Mouse (Mus musculus) stomach, embryonic 15.5 days (tissue): ENCODE results near the gene Flnb. TPM values are rescaled to one million over a fixed set of nuclear protein-coding genes. Genes with fewer than 3 reads are reported as not detected.
A peak's percentile ranks its signal among the peaks of the same experiment; 100 is the strongest.

Experiments used
- ATAC-seq: fragments of 200-750 bp; cut with Nextera tagmentation; 2 replicates; pipeline ENCODE4 v1.8.0; 2017; ENCODE audit warnings: low read depth, moderate number of reproducible peaks, moderate TSS enrichment; ENCODE audit not compliant: insufficient read depth, low FRiP score
- H3K27ac ChIP-seq: fragments of 300-500 bp; sonication (generic); 2 replicates; pipeline ENCODE4 v1.5.1; 2015; ENCODE audit warnings: mild to moderate bottlenecking, inconsistent platforms
- H3K27me3 ChIP-seq: fragments of 300-500 bp; sonication (generic); replicated peaks from 2 replicates; pipeline ENCODE4 v1.6.1; 2015; ENCODE audit warnings: inconsistent platforms
- H3K36me3 ChIP-seq: fragments of 300-500 bp; sonication (generic); 2 replicates; pipeline ENCODE4 v1.6.1; 2015; ENCODE audit warnings: inconsistent platforms
- H3K4me1 ChIP-seq: fragments of 300-500 bp; sonication (generic); 2 replicates; pipeline ENCODE4 v1.6.1; 2015; ENCODE audit warnings: inconsistent platforms
- H3K4me2 ChIP-seq: fragments of 300-500 bp; sonication (generic); 2 replicates; pipeline ENCODE4 v1.6.1; 2015; ENCODE audit warnings: mild to moderate bottlenecking, inconsistent platforms
- H3K4me3 ChIP-seq: fragments of 300-500 bp; sonication (generic); replicated peaks from 2 replicates; pipeline ENCODE4 v1.5.1; 2015; ENCODE audit warnings: inconsistent platforms
- H3K9ac ChIP-seq: fragments of 300-500 bp; sonication (generic); 2 replicates; pipeline ENCODE4 v1.6.1; 2015; ENCODE audit warnings: inconsistent platforms
- H3K9me3 ChIP-seq: fragments of 300-500 bp; sonication (generic); 2 replicates; pipeline ENCODE4 v1.6.1; 2016; ENCODE audit warnings: inconsistent platforms
- WGBS: fragments of 180-500 bp; shearing (Covaris S2); methylation state at CpG from one replicate; pipeline ENCODE4 v1.1.7; 2015; 5-methylcytosine and 5-hydroxymethylcytosine counted together
- polyA plus RNA-seq: library from polyadenylated mRNA; unstranded; fragments of >200 nt; fragmentation: Nextera tagmentation; extraction: Ambion mirVana; gene quantifications from 2 replicates; pipeline ENCODE4 v1.2.1, GENCODE M21; 2015

The Flnb gene
- polyA plus RNA-seq, 1 experiment from 2014 or later = 17.4 TPM

DNA sequence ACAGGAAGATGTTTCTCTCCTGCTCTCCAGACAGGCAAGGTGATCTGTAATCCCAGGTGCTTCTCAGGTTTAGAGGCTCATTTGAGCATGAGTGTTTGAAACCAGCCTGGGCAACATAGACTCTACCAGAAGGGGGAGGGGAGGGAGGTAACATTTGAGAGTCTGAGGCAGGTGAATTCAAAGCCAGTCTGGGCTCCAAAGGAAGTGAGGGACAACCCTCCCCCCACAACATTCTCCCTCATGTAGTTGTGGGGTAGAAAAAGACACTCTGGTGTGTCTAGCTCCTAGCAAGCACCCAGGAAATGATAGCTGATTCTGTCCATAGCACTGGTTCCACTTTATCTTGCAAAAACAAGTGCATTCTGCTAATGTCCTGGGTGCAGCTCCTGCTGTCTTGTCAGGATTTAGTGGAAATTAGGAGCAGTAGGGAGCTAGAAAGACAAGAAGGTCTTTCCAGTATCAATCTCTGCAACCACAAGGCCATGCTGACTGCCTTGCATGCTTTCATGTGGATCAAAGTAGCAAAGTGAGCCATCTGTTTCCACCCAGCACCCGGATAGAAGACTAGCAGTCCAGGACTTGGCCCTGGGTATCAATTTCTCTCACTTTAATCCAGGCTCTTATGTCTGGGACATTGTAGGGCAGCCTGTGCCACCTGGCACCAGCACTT lies 14.1 kb downstream of the Flnb start:
- WGBS = 58% methylated on average over 1 of the region's 1 CpGs

DNA sequence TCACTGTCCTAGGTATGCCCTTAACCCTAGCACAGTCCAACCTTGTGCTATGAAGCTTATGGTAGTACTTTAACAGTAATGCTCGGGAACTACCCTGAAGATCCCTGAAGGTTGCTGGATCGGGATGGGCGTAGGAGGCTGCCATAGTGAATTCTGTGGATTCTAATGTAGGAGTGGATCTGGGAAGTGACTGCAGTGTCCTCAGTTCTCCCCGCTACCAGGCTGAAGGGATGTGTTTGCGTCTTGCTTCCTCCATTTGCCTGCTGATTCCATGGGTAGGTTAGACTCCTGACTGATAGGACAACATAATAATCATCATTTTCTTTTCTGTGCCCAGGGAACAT lies 14.7 kb downstream of the Flnb start:
- WGBS = 95% methylated on average over 5 of the region's 5 CpGs
- no peak overlapping the region for H3K4me3 ChIP-seq

More for the DNA sequence above, 14.1 kb downstream of the Flnb start:
- H3K27ac ChIP-seq = no peak overlapping the region
- H3K4me1 ChIP-seq = 0 out of 2 replicates have a peak, but pooled peaks cover 5% of the 10 kb centered on the region
- no peak overlapping the region for H3K4me2 ChIP-seq
- no peaks in the 10 kb centered on the region for H3K36me3 ChIP-seq
- no peaks in the 10 kb centered on the region for H3K27me3 ChIP-seq
- no peak for ATAC-seq
- no peak overlapping the region for H3K9ac ChIP-seq
- no peaks in the 10 kb centered on the region for H3K9me3 ChIP-seq
- no peak overlapping the region for H3K4me3 ChIP-seq

DNA sequence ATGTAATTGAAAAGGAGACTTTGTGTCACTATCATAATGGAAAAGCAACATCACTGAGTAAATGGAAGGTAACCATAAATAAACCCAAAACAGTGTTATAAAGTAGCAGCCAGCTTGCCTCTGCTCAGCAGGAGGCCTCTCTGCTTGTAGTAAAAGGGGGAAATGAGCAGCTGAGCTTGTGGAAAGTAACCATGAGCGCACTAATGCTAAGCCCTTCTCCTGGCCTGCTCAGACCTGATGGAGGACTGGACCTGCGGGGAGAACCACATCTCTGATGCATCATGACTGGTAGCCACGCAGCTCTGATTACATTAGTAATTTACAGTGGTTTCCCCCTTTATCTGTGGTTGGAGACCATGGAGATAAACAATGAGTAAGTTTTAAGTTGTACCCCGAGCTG lies 15.7 kb downstream of the Flnb start:
- Histone ChIP-seq H3K9me3 (no peaks in the 10 kb centered on the region), H3K4me1 (no peaks in the 10 kb centered on the region), H3K9ac (no peak overlapping the region), H3K4me3 (no peak overlapping the region), H3K27me3 (no peaks in the 10 kb centered on the region), H3K27ac (no peak overlapping the region), H3K4me2 (no peak overlapping the region), H3K36me3 (no peaks in the 10 kb centered on the region)
- WGBS = 69% methylated on average over 4 of the region's 4 CpGs
- no peak for ATAC-seq

More for the DNA sequence above, 14.7 kb downstream of the Flnb start:
- no peak overlapping the region for H3K9ac ChIP-seq
- no peaks in the 10 kb centered on the region for H3K9me3 ChIP-seq
- 0 out of 2 replicates have a peak, but pooled peaks cover 1% of the 10 kb centered on the region for H3K4me1 ChIP-seq
- H3K36me3 ChIP-seq = no peaks in the 10 kb centered on the region
- no peak for ATAC-seq
- H3K4me2 ChIP-seq = no peak overlapping the region
- H3K27ac ChIP-seq = no peak overlapping the region
- H3K27me3 ChIP-seq = no peaks in the 10 kb centered on the region

DNA sequence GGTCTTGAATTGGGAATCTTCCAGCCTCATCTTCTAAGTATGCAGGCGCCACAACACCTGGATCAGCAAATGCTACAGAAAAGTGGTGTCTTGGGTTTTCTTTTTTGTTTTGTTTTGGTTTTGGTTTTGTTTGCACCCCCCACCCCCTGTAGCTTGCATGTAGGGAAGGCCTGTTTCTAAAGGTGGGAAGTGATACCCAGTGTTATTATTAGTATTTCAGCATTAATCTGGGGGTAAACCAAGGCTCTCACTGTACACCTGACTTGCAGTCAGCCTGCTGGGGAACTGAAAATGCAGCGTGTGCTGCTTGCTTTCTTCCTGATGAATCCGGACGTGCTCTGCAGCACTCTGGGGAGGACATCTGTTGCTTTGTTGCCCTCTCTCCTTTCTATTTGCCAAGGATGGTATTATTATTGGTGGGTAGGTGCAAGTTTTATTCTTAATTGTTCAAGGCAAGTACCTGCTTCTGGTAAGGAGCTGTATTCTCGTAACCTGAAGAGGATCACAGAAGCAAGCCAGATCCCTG lies 20.9 kb downstream of the Flnb start:
- no peak for ATAC-seq
- Histone ChIP-seq H3K36me3 (no peaks in the 10 kb centered on the region), H3K27me3 (no peaks in the 10 kb centered on the region), H3K4me3 (no peak overlapping the region), H3K9me3 (no peaks in the 10 kb centered on the region), H3K4me1 (peaks cover 7% of the 10 kb centered on the region; the same call in 1 of the 2 replicates), H3K4me2 (no peak overlapping the region), H3K27ac (no peak overlapping the region), H3K9ac (no peak overlapping the region)
- WGBS = 70% methylated on average over 5 of the region's 5 CpGs

DNA sequence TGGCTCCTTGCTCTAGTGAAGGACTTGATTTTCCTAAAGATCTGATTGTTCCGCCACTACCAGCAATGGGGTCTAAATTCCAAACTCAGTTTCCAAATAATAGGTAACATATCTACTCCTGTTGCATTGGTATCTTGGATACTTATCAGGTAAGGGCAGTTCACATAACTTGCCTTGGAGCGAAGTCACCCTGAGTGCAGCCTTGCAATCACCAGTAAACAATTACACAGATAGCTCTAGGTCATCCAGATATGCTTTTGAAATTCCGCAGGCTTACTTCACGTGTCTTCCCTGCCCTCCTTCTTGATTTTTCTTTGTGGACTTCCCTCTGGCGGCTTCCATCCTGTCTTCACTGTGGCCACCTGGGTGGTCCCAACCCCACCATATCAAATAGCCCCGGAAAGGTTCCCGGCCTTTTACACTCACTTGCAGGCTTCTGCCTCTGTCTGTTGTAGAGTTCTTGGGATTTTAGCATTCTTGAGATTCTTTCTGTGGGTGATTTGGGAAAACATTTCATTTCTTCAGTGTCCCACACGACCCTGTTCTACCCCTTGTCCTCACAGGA lies 22.3 kb downstream of the Flnb start:
- no peak for ATAC-seq
- H3K4me1 ChIP-seq = peaks cover 7% of the 10 kb centered on the region; the same call in 1 of the 2 replicates
- 40% methylated on average over 8 of the region's 8 CpGs for WGBS
- H3K4me3 ChIP-seq = no peak overlapping the region
- no peaks in the 10 kb centered on the region for H3K36me3 ChIP-seq
- no peaks in the 10 kb centered on the region for H3K9me3 ChIP-seq
- H3K9ac ChIP-seq = no peak overlapping the region
- H3K27me3 ChIP-seq = no peaks in the 10 kb centered on the region
- H3K27ac ChIP-seq = no peak overlapping the region
- H3K4me2 ChIP-seq = no peak overlapping the region

DNA sequence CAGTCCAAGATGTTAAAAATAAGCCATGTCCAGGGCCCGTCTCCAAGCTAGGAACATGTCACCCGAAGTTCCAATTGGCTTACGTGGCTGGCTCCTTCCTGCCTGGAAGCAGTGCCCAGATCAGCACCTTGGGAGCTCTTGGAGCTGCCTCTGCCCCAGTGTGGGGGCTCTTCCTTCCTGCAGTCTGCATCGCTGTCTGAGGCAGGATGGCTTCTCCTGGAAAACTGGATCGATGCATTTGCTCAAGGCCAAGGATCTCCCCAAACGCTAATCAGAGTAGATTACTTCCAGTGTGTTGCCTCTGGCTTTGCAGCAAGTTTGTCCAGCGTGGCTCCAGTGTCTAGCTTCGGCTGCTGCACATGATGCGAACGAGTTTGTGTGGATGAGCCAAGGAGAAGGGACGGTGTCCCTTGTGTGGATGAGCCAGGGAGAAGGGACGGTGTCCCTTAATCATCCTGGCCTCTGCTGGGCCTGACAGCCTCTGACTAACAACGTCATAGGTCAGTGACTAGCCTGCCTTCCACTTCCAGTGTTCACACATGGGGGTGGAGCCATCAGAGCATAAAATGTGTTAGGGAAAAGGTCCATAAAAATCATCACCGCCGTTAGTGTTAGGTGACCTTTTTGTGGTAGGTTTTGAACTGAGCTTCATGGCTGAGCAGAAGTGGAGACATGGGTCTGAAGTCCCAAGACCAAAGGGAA lies 25.0 kb downstream of the Flnb start:
- Histone ChIP-seq H3K27ac (no peak overlapping the region), H3K4me2 (no peak overlapping the region), H3K9ac (no peak overlapping the region), H3K9me3 (no peaks in the 10 kb centered on the region), H3K4me3 (no peak overlapping the region), H3K27me3 (no peaks in the 10 kb centered on the region), H3K36me3 (no peaks in the 10 kb centered on the region), H3K4me1 (peaks cover 16% of the 10 kb centered on the region; the same call in 1 of the 2 replicates)
- 65% methylated on average over 15 of the region's 15 CpGs for WGBS
- no peak for ATAC-seq

DNA sequence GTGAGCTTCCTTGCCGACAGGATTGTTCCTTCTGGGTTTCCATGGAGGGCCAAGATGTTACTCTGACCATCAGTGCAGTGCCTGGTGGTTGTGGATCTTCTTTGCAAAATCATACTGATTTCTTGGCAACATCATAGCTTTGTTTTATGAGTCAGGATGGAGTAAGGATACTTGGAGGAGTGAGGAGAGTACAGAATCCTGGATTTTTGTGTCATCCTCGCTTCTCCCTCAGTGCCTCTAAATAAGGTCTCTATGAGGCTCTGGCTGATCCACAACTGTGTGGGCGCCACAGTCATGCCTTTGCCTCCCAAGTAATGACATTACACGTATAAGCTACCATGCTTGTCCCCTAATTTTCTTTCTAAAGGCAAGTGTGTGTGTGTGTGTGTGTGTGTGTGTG lies 28.9 kb downstream of the Flnb start:
- no peak overlapping the region for H3K4me3 ChIP-seq
- no peak overlapping the region for H3K4me2 ChIP-seq
- no peaks in the 10 kb centered on the region for H3K9me3 ChIP-seq
- H3K9ac ChIP-seq = no peak overlapping the region
- no peak for ATAC-seq
- H3K4me1 ChIP-seq = peaks cover 20% of the 10 kb centered on the region
- no peaks in the 10 kb centered on the region for H3K27me3 ChIP-seq
- H3K36me3 ChIP-seq = no peaks in the 10 kb centered on the region
- 70% methylated on average over 4 of the region's 4 CpGs for WGBS
- no peak overlapping the region for H3K27ac ChIP-seq

DNA sequence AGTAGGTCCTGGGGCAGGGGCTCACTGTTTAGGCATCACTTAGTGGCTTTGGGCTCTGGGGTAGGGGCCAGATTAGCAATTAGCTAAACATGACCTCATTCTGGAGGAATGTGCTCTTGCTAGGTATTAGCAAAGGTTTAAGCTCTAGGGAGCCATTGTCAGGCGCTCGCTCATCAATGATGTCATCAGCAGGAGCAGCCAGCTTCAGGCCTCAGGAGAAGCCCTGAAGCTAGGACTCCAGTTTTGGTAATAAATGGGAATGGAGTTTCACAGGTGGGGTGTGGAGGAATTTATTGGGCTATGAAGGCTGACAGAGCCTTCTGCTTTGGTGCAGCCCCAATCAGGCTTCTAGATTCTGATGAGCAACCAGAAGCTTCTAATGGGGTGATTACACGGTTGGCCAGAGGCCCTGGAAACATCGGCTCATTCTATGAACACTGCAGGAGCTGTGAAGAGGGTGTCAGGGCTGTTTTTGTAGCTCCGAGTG lies 30.0 kb downstream of the Flnb start:
- peak; percentile 52; the same call in 1 of the 2 replicates for ATAC-seq
- Histone ChIP-seq H3K4me3 (no peak overlapping the region), H3K36me3 (no peaks in the 10 kb centered on the region), H3K9ac (no peak overlapping the region), H3K4me1 (peaks cover 20% of the 10 kb centered on the region), H3K27ac (peak overlapping the region; percentile 31; the same call in 1 of the 2 replicates), H3K9me3 (no peaks in the 10 kb centered on the region), H3K27me3 (no peaks in the 10 kb centered on the region), H3K4me2 (no peak overlapping the region)
- WGBS = 47% methylated on average over 5 of the region's 5 CpGs

DNA sequence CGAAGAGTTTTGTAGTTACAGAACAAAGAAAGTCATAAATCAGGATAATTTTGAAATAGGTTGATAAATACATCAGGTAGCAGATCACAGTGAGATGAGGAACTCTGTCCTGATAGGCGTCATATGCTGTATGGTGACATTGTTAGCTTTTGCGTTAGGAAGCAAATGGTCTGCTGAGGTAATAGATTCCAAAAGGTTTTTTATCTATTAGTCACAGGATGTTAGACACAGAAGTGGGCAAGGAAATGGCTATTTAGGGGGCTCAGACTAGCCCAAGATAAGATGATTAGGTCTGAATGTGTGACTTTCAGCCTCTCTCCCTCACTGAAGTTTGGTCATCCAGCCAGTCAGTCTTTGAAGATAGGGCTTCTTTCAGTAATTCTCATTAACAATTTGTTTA lies 33.2 kb downstream of the Flnb start:
- H3K4me1 ChIP-seq = peaks cover 31% of the 10 kb centered on the region
- ATAC-seq = no peak
- no peak overlapping the region for H3K4me3 ChIP-seq

DNA sequence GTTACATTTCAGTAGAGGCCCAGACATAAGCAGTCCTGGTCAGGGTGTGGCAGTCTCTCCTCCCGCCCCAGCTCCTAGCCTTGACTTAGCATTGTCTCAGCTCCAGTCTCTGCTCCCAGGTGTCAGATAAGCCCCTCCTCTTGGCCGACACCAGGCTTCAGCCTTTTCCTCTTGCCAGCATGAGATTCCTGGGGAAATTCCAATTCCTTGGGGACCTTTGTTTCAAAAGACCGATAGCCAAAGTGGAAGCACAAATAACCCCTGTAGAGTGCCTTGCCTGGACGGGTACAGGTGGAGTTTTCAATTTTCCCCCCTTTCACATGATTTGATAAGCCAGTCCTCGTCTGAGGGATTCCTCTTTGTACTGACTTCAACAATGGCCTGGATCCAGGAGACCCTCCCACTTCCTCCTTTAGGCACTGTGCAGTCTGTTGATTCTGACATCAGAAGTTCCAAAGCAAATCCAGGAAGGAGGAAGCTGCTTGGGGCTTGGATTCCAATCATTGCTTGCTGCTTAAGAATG lies 33.8 kb downstream of the Flnb start:
- no peaks in the 10 kb centered on the region for H3K9me3 ChIP-seq
- WGBS = 16% methylated on average over 5 of the region's 5 CpGs
- no peaks in the 10 kb centered on the region for H3K36me3 ChIP-seq
- H3K27ac ChIP-seq = peak overlapping the region; percentile 36; the same call in 1 of the 2 replicates
- H3K4me2 ChIP-seq = peak overlapping the region; percentile 8; the same call in 1 of the 2 replicates
- no peaks in the 10 kb centered on the region for H3K27me3 ChIP-seq
- no peak overlapping the region for H3K9ac ChIP-seq
- peak; percentile 59 for ATAC-seq
- no peak overlapping the region for H3K4me3 ChIP-seq
- peaks cover 35% of the 10 kb centered on the region for H3K4me1 ChIP-seq

More for the DNA sequence above, 33.2 kb downstream of the Flnb start:
- WGBS = 44% methylated on average over 3 of the region's 3 CpGs
- Histone ChIP-seq H3K36me3 (no peaks in the 10 kb centered on the region), H3K4me2 (no peak overlapping the region), H3K9me3 (no peaks in the 10 kb centered on the region), H3K27me3 (no peaks in the 10 kb centered on the region), H3K27ac (peak overlapping the region; percentile 36; the same call in 1 of the 2 replicates), H3K9ac (no peak overlapping the region)

DNA sequence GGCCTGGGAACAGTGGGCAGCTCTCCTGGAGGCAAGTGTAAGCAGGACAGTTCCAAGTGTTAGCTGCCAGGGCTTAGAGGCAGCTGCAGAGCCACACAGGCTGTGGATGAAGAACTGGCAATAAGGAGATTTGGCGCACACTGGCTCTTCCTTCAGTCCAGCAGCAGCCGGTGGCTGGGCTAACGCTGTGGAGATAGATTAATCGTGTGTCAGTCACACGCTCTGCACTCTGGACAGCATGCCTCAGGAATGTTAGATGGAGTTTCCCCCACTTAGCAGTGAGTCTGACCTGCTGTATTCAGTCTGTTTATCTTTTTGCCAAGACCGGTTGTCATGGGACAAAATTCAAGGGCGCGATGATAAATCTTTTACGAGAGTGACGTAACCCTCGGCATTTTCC lies 35.9 kb downstream of the Flnb start:
- Histone ChIP-seq H3K27me3 (no peaks in the 10 kb centered on the region), H3K36me3 (no peaks in the 10 kb centered on the region), H3K27ac (peak overlapping the region; percentile 48; the same call in 1 of the 2 replicates), H3K9me3 (no peaks in the 10 kb centered on the region), H3K4me2 (no peak overlapping the region), H3K4me3 (no peak overlapping the region), H3K4me1 (peaks cover 25% of the 10 kb centered on the region), H3K9ac (no peak overlapping the region)
- WGBS = 21% methylated on average over 11 of the region's 11 CpGs
- peak; percentile 44; the same call in 1 of the 2 replicates for ATAC-seq
